Mouse (Mus musculus): ENCODE data around the gene Gm15217.

DNA sequence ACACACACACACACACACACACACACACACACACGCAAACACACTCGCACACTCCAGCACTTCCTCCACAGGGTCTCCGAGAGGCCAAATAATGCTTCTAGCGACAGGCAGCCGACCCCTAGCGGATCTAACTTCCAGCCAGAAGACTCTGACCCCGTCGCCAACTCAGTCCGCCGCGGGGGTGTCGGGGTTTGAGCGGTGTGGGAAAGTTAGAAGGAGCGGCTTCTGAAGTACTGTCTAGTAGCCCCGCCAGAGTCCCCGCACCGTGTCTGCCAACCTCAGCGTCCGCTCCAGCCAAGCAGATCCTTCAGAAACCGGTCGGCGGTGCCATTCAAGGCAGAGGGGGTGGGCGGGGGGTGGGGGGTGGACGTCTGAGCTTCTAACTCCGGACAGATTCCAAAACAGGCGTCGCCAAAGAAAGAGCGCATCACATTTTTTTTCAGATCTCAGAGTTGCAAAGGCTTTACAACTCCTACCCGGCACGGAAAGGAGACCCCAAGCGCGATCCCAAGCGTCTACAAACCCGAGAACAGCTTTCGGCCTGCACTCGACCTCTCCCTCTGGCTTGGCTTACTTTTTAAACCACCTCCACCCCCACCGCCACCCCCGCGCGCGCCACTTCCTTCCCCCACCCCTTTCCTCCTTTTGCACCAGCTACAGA is 8.7 kb downstream of the Gm15217 start:
- no peak for TF ChIP-seq CTCF (IDR thresholded peaks at IDR 0.05; ENCODE audit: control insufficient read depth, insufficient read depth, insufficient replicate concordance, low read depth, low read length)
- TF ChIP-seq POLR2A (IDR thresholded peaks at IDR 0.05; ENCODE audit: control insufficient read depth, low read depth, low read length) = no peak
